Comparison of ENCODE assay signal across 15 mouse cellular contexts in genomic region chr7:127711456-127711855, GRCm38 (mm10). TPM values are rescaled to one million over a fixed set of nuclear protein-coding genes. Genes with fewer than 3 reads are reported as not detected.
DNase-seq lines count a peak whose midpoint lies in the region; ATAC-seq and TF ChIP-seq lines count a peak whose summit lies in the region.
"Had no signal": no experiment of that assay in that cellular context is flagged by ENCODE, and none has a peak within 500 bp of the region (broad histone marks: within the 10 kb centered on the region; RNA-seq: fewer than 3 reads in every experiment).

No protein-coding gene starts in this region.

- H3K4me1 ChIP-seq in lung, embryonic 14.5 days (ENCODE audit: insufficient read depth), result peaks cover 27% of the 10 kb centered on the region
- peaks cover 40% of the 10 kb centered on the region for H3K4me1 ChIP-seq in embryonic facial prominence, embryonic 12.5 days

- intact Hi-C loops in heart, postnatal 36 days (cut with DNase I), result no loop called here

- 67% methylated on average over 3 of the region's 3 CpGs for WGBS in lung, embryonic 14.5 days
- WGBS in embryonic facial prominence, embryonic 12.5 days, result 64% methylated on average over 3 of the region's 3 CpGs

- peak; percentile 78 for DNase-seq in heart, adult 11 months
- no peak for DNase-seq in heart, postnatal 36 days
- DNase-seq in lung, embryonic 14.5 days, result no peak
- DNase-seq in lung, postnatal 10 days, result no peak
- no peak for DNase-seq in Muller cell, postnatal 12 days (ENCODE audit: inconsistent ontology term)
- DNase-seq in right cerebral cortex, postnatal 4 days, result no peak
- DNase-seq: adrenal gland, postnatal 25 days; cerebellum, postnatal 14 days; heart, postnatal 10 days; layer of hippocampus, adult 9-11 months had no signal

- H3K4me3 ChIP-seq in lung, embryonic 14.5 days (ENCODE audit: low read depth, low read length), result no peak overlapping the region
- H3K4me3 ChIP-seq in embryonic facial prominence, embryonic 12.5 days, result no peak overlapping the region
- no peak overlapping the region for H3K4me3 ChIP-seq in myocyte
- H3K4me3 ChIP-seq: neural tube, embryonic 13.5 days had no signal

- H3K9me3 ChIP-seq in lung, embryonic 14.5 days (ENCODE audit: low read depth, low read length), result no peaks in the 10 kb centered on the region
- no peaks in the 10 kb centered on the region for H3K9me3 ChIP-seq in embryonic facial prominence, embryonic 12.5 days
- H3K9me3 ChIP-seq: midbrain, embryonic 10.5 days; neural tube, embryonic 13.5 days had no signal

- peaks cover 12% of the 10 kb centered on the region for H3K79me2 ChIP-seq in myocyte (ENCODE audit: control insufficient read depth, insufficient read depth)

- H3K27me3 ChIP-seq in lung, embryonic 14.5 days (ENCODE audit: insufficient read depth, low read length), result no peaks in the 10 kb centered on the region
- no peaks in the 10 kb centered on the region for H3K27me3 ChIP-seq in embryonic facial prominence, embryonic 12.5 days
- no peaks in the 10 kb centered on the region for H3K27me3 ChIP-seq in myocyte (ENCODE audit: control insufficient read depth, insufficient read depth, insufficient read length)
- H3K27me3 ChIP-seq: neural tube, embryonic 13.5 days had no signal

- H3K4me2 ChIP-seq in lung, embryonic 14.5 days, result no peak overlapping the region
- no peak overlapping the region for H3K4me2 ChIP-seq in embryonic facial prominence, embryonic 12.5 days (replicated peaks)
- peak overlapping the region; percentile 76 for H3K4me2 ChIP-seq in myocyte (ENCODE audit: low read depth)

- H3K27ac ChIP-seq in lung, embryonic 14.5 days (ENCODE audit: low read depth), result peak overlapping the region; percentile 97
- H3K27ac ChIP-seq in embryonic facial prominence, embryonic 12.5 days, result peak overlapping the region; percentile 96
- H3K27ac ChIP-seq: neural tube, embryonic 13.5 days had no signal

- TF ChIP-seq POLR2A in myocyte (IDR thresholded peaks at IDR 0.05; ENCODE audit: insufficient read length, low read depth), result no peak

- H3ac ChIP-seq in myocyte (ENCODE audit: control insufficient read depth, insufficient read length), result no peak overlapping the region

- H3K9ac ChIP-seq in lung, embryonic 14.5 days, result no peak overlapping the region
- H3K9ac ChIP-seq in embryonic facial prominence, embryonic 12.5 days, result no peak overlapping the region
- H3K9ac ChIP-seq: neural tube, embryonic 13.5 days had no signal

- no peak for ATAC-seq in lung, embryonic 14.5 days (ENCODE audit: insufficient read depth)
- ATAC-seq in embryonic facial prominence, embryonic 12.5 days (ENCODE audit: insufficient number of reproducible peaks, insufficient read depth, low FRiP score, low TSS enrichment), result no peak

- TF ChIP-seq CTCF in lung, embryonic 14.5 days (IDR thresholded peaks at IDR 0.05; ENCODE audit: low read depth), result no peak

- peaks cover 6% of the 10 kb centered on the region for H3K36me3 ChIP-seq in lung, embryonic 14.5 days (ENCODE audit: insufficient read depth)
- H3K36me3 ChIP-seq in embryonic facial prominence, embryonic 12.5 days, result peaks cover 2% of the 10 kb centered on the region; the same call in 1 of the 2 replicates
- H3K36me3 ChIP-seq in myocyte (ENCODE audit: control insufficient read depth, insufficient read depth), result no peaks in the 10 kb centered on the region

TF ChIP-seq in myocyte, 11 proteins besides CTCF, POLR2A, EP300 and RAD21:
- TF ChIP-seq TCF12 (IDR thresholded peaks at IDR 0.05; ENCODE audit: insufficient read depth, poor library complexity, severe bottlenecking), result peak; percentile 66
- TF ChIP-seq MYOD1 (IDR thresholded peaks at IDR 0.05; ENCODE audit: control insufficient read depth in 1 of 3, insufficient read length in 2 of 3, low read depth in 2 of 3), result peak; percentile 75 to 86 (median 81)
- no peak for TF ChIP-seq USF1 (IDR thresholded peaks at IDR 0.05; ENCODE audit: low read depth)
- TF ChIP-seq POLR2AphosphoS2 (IDR thresholded peaks at IDR 0.05; ENCODE audit: insufficient read length, low read depth), result no peak
- TF ChIP-seq SRF (IDR thresholded peaks at IDR 0.05; ENCODE audit: control insufficient read depth, insufficient read length, low read depth), result no peak
- no peak for TF ChIP-seq TCF3 (IDR thresholded peaks at IDR 0.05; ENCODE audit: insufficient read length, low read depth)
- no peak for TF ChIP-seq REST (IDR thresholded peaks at IDR 0.05; ENCODE audit: insufficient read depth, insufficient read length)
- TF ChIP-seq MAX (IDR thresholded peaks at IDR 0.05; ENCODE audit: low read depth), result no peak
- TF ChIP-seq MYOG (IDR thresholded peaks at IDR 0.05; ENCODE audit: control insufficient read depth in 1 of 3, insufficient read depth in 1 of 3, insufficient read length in 2 of 3, low read depth in 2 of 3), result peak; percentile 72 to 95 (median 87)

RNA-seq across cellular contexts. Expression of gene Ctf1, which starts 1.1 kb away (rescaled TPM):
- total RNA-seq in heart, postnatal 36 days (2021), result 1 to 10 TPM; 7.7 to 9.4 TPM
- polyA plus RNA-seq in lung, embryonic 14.5 days (2014; fragmentation: Nextera tagmentation; extraction: Ambion mirVana), result 11.7 and 15.6 TPM in 2 replicates
- polyA plus RNA-seq in embryonic facial prominence, embryonic 12.5 days (2016; fragmentation: Nextera tagmentation; extraction: Ambion mirVana), result 27.7 and 30.5 TPM in 2 replicates
- polyA plus RNA-seq in myocyte (2012; fragmentation: generic; extraction: Trizol), result 8.9 TPM

RNA-seq across cellular contexts. Expression of gene Bcl7c, which starts 2.7 kb away (rescaled TPM):
- total RNA-seq in heart, postnatal 36 days (2021), result 10 to 100 TPM; 34.6 to 35.8 TPM
- polyA plus RNA-seq in lung, embryonic 14.5 days (2014; fragmentation: Nextera tagmentation; extraction: Ambion mirVana), result 58.8 and 65.1 TPM in 2 replicates
- 127 and 141 TPM in 2 replicates for polyA plus RNA-seq in embryonic facial prominence, embryonic 12.5 days (2016; fragmentation: Nextera tagmentation; extraction: Ambion mirVana)
- 94.7 TPM for polyA plus RNA-seq in myocyte (2012; fragmentation: generic; extraction: Trizol)

RNA-seq across cellular contexts. Expression of gene Ctf2, which starts 20.5 kb away (rescaled TPM):
- total RNA-seq in heart, postnatal 36 days (2021), result not detected
- 0.38 TPM in 1 of 2 replicates, not detected in the other for polyA plus RNA-seq in lung, embryonic 14.5 days (2014; fragmentation: Nextera tagmentation; extraction: Ambion mirVana)
- 0.55 and 0.68 TPM in 2 replicates for polyA plus RNA-seq in embryonic facial prominence, embryonic 12.5 days (2016; fragmentation: Nextera tagmentation; extraction: Ambion mirVana)
- 0.14 TPM for polyA plus RNA-seq in myocyte (2012; fragmentation: generic; extraction: Trizol)
- total RNA-seq: adrenal gland, postnatal 25 days; heart, postnatal 10 days had no signal
- polyA plus RNA-seq: neural tube, embryonic 13.5 days; small intestine, adult 2 months had no signal

RNA-seq across cellular contexts. Expression of gene Fbxl19, which starts 32.9 kb away (rescaled TPM):
- 1 to 10 TPM; 3.2 to 3.3 TPM for total RNA-seq in heart, postnatal 36 days (2021)
- 5.3 and 5.6 TPM in 2 replicates for polyA plus RNA-seq in lung, embryonic 14.5 days (2014; fragmentation: Nextera tagmentation; extraction: Ambion mirVana)
- polyA plus RNA-seq in embryonic facial prominence, embryonic 12.5 days (2016; fragmentation: Nextera tagmentation; extraction: Ambion mirVana), result 11.8 and 11.9 TPM in 2 replicates
- polyA plus RNA-seq in myocyte (2012; fragmentation: generic; extraction: Trizol), result 11.9 TPM

RNA-seq across cellular contexts. Expression of gene Orai3, which starts 58.2 kb away (rescaled TPM):
- total RNA-seq in heart, postnatal 36 days (2021), result 10 to 100 TPM; 22.1 to 22.6 TPM
- 19.2 and 21.8 TPM in 2 replicates for polyA plus RNA-seq in lung, embryonic 14.5 days (2014; fragmentation: Nextera tagmentation; extraction: Ambion mirVana)
- polyA plus RNA-seq in embryonic facial prominence, embryonic 12.5 days (2016; fragmentation: Nextera tagmentation; extraction: Ambion mirVana), result 16.7 and 17.5 TPM in 2 replicates
- polyA plus RNA-seq in myocyte (2012; fragmentation: generic; extraction: Trizol), result 16.3 TPM
